Mouse (Mus musculus): ENCODE data around the gene Uqcr11. TPM values are rescaled to one million over a fixed set of nuclear protein-coding genes. Genes with fewer than 3 reads are reported as not detected.
A peak's percentile ranks its signal among the peaks of the same experiment; 100 is the strongest.

Gene Uqcr11
- polyA plus RNA-seq, 1 experiment: 289 TPM

DNA sequence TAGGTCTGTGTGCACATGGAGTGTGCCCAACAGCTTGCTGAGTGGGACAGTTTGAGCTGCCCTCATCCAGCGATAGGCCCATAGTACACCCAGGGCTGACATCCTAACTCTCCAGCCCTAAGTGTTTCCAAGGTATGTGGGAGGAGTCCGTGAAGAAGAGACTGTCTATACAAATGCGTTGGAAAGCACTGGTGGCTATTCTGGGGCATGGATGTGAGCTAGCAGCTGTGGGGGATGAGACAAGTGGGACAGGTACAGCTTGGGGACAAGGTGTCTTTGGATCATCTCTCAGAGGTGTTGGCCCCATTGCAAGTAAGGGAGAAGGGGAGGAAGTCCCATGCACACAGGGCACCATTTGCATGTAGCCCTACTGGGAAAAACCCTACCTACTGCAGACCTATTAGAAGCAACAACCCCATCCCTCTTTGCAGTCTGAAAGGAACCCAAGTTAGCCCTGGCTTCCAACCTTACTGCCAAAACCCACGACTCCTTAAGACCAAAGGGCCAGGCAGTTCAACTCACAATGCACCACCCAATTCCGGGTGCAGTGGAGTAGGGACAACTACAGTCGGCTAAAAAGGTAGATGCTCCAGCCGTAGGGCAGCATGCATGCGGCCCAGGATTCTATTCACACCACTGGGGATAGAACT lies 9.0 kb downstream of the Uqcr11 start:
- Histone ChIP-seq H3K9me3 (ENCODE audit: control insufficient read depth, low read length) (no peaks in the 10 kb centered on the region), H3K4me3 (replicated peaks) (peak overlapping the region; percentile 80), H3K27me3 (ENCODE audit: control insufficient read depth) (no peaks in the 10 kb centered on the region), H3K36me3 (ENCODE audit: control insufficient read depth) (peaks cover 73% of the 10 kb centered on the region), H3K4me1 (ENCODE audit: control insufficient read depth) (peaks cover 57% of the 10 kb centered on the region)
- TF ChIP-seq TAL1 (IDR thresholded peaks at IDR 0.05; ENCODE audit: low read length) (no peak), GATA1 (IDR thresholded peaks at IDR 0.05; ENCODE audit: low read length) (no peak)

DNA sequence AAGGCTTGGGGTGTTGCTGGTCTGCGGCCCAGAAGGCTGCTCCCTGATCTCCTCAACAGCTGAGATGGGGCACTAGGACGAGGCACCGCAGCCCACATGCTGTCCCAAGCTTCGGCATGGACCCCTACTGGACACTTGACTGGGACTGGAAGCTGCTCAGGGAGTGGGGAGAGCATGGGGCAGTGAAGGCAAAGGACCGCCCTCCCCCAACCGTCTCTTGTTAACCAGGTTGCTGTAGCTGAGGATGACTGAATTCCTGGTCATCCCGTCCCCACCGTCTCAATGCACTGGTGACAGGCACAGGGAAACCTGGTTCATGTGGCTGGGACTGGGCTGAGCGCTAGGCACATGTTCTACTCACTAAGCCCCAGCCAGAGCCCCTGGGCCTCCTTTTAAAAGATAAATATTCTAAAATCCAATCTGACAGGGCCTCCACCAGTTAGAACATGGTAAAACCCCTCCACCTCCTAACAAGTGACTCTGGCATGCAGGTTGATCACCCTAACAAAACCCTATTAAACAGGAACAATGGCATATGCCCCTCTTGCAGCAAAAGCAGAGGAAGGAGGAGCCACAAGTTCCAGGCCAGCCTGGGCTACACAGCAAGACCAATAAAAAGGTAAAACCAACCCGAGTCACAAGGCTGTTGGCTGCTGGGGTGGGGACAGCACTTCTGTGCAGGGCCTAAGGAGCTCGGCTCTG lies 9.7 kb downstream of the Uqcr11 start:
- no peaks in the 10 kb centered on the region for H3K9me3 ChIP-seq (ENCODE audit: control insufficient read depth, low read length)
- H3K27me3 ChIP-seq (ENCODE audit: control insufficient read depth): no peaks in the 10 kb centered on the region
- H3K4me3 ChIP-seq (replicated peaks): peak overlapping the region; percentile 80
- TF ChIP-seq TAL1 (IDR thresholded peaks at IDR 0.05; ENCODE audit: low read length): no peak
- TF ChIP-seq GATA1 (IDR thresholded peaks at IDR 0.05; ENCODE audit: low read length): no peak
- peaks cover 73% of the 10 kb centered on the region for H3K36me3 ChIP-seq (ENCODE audit: control insufficient read depth)
- peaks cover 61% of the 10 kb centered on the region for H3K4me1 ChIP-seq (ENCODE audit: control insufficient read depth)

DNA sequence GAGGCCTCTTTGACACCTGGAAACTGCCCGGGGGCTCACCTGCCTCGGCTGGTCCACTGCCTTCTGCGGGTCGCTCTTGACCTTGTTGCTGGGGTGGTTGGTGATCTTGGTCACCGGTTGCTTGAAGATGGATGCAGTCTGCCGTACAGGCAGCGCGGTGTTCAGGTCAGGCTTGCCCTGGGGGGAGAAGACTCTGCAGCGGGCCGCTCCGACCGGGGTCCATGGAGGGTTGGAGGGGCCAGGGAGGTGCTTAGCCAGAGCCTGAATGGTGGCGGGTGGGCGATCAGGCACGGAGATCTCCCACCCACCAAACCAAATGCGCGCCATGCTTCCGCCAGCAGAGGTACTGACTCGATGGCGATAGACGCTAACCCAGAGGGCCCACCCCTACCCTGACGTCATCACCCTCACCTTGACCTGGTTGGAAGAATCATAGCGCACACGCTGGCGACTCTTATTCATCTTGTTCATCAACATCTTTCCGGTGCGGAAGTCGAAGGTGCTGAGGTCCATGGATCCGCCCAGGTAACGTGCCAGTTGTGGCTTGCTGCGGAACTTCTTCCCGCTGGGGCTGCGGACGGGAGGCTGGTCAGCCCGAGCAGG lies 11.5 kb downstream of the Uqcr11 start:
- H3K36me3 ChIP-seq (ENCODE audit: control insufficient read depth): peaks cover 76% of the 10 kb centered on the region
- TF ChIP-seq TAL1 (IDR thresholded peaks at IDR 0.05; ENCODE audit: low read length) (no peak), GATA1 (IDR thresholded peaks at IDR 0.05; ENCODE audit: low read length) (no peak)

DNA sequence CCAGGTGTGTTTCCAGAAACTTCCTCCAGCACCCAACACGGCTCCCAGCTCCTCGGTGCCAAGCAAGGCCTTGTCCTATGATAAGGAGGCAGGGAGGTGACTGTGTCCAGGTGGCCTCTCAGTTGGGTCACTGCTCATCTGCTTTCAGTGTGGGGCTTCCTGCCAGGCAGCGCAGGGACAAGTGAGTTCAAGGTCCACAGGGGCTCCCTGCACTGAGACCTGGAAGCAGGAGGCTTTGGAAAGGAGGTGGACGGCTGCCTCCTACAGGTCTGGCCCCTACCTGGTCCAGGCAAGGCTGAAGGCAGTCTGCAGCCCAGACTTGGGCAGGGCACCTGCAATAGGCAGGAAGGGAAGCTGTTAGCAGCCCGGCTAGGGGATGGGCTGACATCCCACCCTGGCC lies 13.9 kb downstream of the Uqcr11 start:
- Histone ChIP-seq H3K27me3 (ENCODE audit: control insufficient read depth) (no peaks in the 10 kb centered on the region), H3K9me3 (ENCODE audit: control insufficient read depth, low read length) (no peaks in the 10 kb centered on the region), H3K4me1 (ENCODE audit: control insufficient read depth) (peaks cover 51% of the 10 kb centered on the region), H3K36me3 (ENCODE audit: control insufficient read depth) (peaks cover 76% of the 10 kb centered on the region), H3K4me3 (replicated peaks) (no peak overlapping the region)
- TF ChIP-seq GATA1 (IDR thresholded peaks at IDR 0.05; ENCODE audit: low read length) (no peak), TAL1 (IDR thresholded peaks at IDR 0.05; ENCODE audit: low read length) (no peak)

More for the DNA sequence above, 11.5 kb downstream of the Uqcr11 start:
- Histone ChIP-seq H3K4me1 (ENCODE audit: control insufficient read depth) (peaks cover 52% of the 10 kb centered on the region), H3K4me3 (replicated peaks) (no peak overlapping the region), H3K27me3 (ENCODE audit: control insufficient read depth) (no peaks in the 10 kb centered on the region), H3K9me3 (ENCODE audit: control insufficient read depth, low read length) (no peaks in the 10 kb centered on the region)

DNA sequence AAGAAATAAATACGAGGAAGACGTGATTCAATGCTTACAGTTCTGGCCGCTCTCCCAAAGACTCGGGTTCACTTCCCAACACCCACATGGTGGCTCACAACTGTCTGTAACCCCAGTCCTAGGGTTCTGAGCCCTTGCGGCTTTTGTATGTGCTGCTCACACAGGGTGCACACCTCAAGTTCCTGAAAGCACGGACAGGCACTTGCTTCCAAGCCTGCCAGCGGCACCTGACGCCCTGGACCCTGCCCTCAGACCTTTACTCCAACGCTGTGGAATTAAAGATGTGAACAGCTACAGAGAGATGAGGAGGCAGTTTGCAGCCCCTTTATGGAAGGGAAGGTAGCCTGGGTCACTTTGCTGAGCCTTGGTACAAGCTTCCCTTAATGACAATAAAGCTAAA lies 15.9 kb downstream of the Uqcr11 start:
- TF ChIP-seq GATA1 (IDR thresholded peaks at IDR 0.05; ENCODE audit: low read length): no peak
- TF ChIP-seq TAL1 (IDR thresholded peaks at IDR 0.05; ENCODE audit: low read length): no peak
- H3K36me3 ChIP-seq (ENCODE audit: control insufficient read depth): peaks cover 57% of the 10 kb centered on the region
- H3K4me3 ChIP-seq (replicated peaks): no peak overlapping the region
- peaks cover 12% of the 10 kb centered on the region for H3K27me3 ChIP-seq (ENCODE audit: control insufficient read depth)
- H3K4me1 ChIP-seq (ENCODE audit: control insufficient read depth): peaks cover 50% of the 10 kb centered on the region
- no peaks in the 10 kb centered on the region for H3K9me3 ChIP-seq (ENCODE audit: control insufficient read depth, low read length)

DNA sequence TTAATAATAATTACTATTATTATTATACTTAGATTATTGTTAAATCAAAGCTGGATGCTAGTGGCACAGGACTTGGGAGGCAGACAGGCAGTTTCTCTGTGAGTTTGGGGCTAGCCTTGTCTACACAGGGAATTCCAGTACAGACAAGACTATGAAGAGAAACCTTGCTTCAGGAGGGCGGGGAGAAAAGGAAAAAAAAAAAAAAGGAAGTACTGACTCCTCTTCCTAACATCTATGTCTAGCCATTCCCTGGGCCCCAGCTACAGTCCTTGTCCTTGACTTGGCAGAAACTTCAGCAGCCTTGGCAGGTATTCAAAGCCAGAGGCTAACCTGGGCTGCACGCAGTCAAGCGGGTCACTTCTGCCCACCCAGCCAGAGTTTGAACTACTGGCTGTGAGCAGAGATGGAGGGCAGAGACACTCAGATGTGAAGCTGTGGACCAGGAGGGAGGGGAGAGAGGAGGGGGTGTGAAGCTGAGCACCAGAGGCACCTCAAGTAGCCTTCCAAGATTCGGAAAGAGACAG lies 17.4 kb downstream of the Uqcr11 start:
- no peak overlapping the region for H3K4me3 ChIP-seq (replicated peaks)
- peaks cover 43% of the 10 kb centered on the region for H3K36me3 ChIP-seq (ENCODE audit: control insufficient read depth)
- H3K4me1 ChIP-seq (ENCODE audit: control insufficient read depth): peaks cover 60% of the 10 kb centered on the region
- no peaks in the 10 kb centered on the region for H3K9me3 ChIP-seq (ENCODE audit: control insufficient read depth, low read length)
- peaks cover 12% of the 10 kb centered on the region for H3K27me3 ChIP-seq (ENCODE audit: control insufficient read depth)
- no peak for TF ChIP-seq GATA1 (IDR thresholded peaks at IDR 0.05; ENCODE audit: low read length)
- TF ChIP-seq TAL1 (IDR thresholded peaks at IDR 0.05; ENCODE audit: low read length): no peak

DNA sequence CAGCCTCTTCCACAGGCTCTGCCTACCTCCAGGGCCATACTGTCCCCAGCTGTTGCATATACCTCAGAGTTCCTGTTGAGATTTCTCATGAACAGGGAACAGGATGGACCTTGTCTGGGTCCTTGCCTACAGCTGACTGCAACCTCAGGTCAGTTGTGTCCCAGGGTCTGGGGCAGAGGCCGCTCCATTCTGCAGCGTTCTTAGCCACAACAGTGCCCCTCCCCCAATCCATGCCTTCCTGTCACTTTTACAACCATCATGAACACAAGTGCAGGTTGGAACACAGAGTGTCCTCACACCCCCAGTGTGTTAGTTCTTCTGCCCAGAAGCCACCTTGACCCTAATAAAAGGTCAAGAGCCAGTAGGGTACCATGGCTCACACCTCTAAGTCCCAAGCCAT lies 17.9 kb downstream of the Uqcr11 start:
- Histone ChIP-seq H3K9me3 (ENCODE audit: control insufficient read depth, low read length) (no peaks in the 10 kb centered on the region), H3K27me3 (ENCODE audit: control insufficient read depth) (peaks cover 12% of the 10 kb centered on the region), H3K36me3 (ENCODE audit: control insufficient read depth) (peaks cover 41% of the 10 kb centered on the region), H3K4me3 (replicated peaks) (no peak overlapping the region), H3K4me1 (ENCODE audit: control insufficient read depth) (peaks cover 65% of the 10 kb centered on the region)
- no peak for TF ChIP-seq GATA1 (IDR thresholded peaks at IDR 0.05; ENCODE audit: low read length)
- no peak for TF ChIP-seq TAL1 (IDR thresholded peaks at IDR 0.05; ENCODE audit: low read length)

DNA sequence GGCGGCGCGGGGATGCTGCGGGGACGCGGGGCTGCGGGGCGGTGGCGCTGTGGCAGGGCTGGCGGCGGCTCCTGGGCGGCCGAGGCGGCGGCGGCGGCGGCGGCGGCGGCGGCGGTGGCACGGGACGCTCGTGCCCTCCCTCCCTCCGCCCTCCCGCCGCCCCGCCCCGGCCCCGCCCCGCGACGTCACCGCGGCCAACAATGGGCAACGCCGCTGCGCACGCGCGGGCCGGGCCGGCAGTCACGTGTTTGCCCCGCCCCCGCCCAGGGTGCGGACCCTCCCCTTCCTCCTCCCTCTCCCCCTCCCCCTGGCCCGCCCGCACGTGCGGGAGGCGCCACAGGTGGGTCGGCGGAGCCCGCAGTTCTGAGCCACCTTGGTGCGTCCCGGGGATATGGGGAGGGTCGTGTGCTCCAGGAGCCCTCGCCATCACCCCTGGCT lies 19.1 kb downstream of the Uqcr11 start, which contains the start of gene Mex3d:
Mex3d (minus strand) TSS at position 138 of the 438 bp plus-strand sequence.
- Histone ChIP-seq H3K4me3 (replicated peaks) (peak within 1 kb of the TSS; percentile 76), H3K36me3 (ENCODE audit: control insufficient read depth) (peaks cover 40% of the 10 kb centered on the region), H3K9me3 (ENCODE audit: control insufficient read depth, low read length) (no peaks in the 10 kb centered on the region), H3K27me3 (ENCODE audit: control insufficient read depth) (peaks cover 12% of the 10 kb centered on the region), H3K4me1 (ENCODE audit: control insufficient read depth) (peaks cover 69% of the 10 kb centered on the region)
- TF ChIP-seq TAL1 (IDR thresholded peaks at IDR 0.05; ENCODE audit: low read length): no peak
- no peak for TF ChIP-seq GATA1 (IDR thresholded peaks at IDR 0.05; ENCODE audit: low read length)

All from erythroblast, embryonic 14.5 days (primary cell).